Mouse (Mus musculus) ES-Bruce4 (cell line): ENCODE data around the gene Tpra1.

Source experiments
- CTCF ChIP-seq: IDR thresholded peaks from one replicate; pipeline ENCODE4 v1.8.1; 2011; ENCODE audit warnings: low read depth, low read length
- POLR2A ChIP-seq: IDR thresholded peaks from one replicate; pipeline ENCODE4 v1.8.1; 2011; ENCODE audit warnings: low read length; ENCODE audit not compliant: insufficient read depth

DNA sequence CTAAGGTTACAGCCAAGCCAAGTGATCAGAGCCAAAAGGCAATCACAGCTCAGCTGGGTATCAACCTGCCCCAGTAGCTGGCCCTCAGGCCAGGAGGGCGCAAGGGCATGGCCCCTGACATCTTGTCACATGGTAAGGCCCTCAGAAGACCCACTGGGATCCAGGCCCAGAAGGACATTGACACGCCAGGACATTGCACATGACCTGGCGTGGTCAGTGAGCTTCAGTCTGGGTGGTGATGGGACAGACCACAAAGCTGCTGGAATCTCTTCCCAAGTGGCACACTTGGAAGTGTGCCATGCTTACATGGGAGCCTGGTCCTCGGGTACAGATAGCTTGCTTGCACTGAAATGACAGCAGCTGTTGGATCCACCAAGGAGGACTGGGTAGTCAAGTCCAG is 11.0 kb downstream of the Tpra1 start:
- TF ChIP-seq CTCF: no peak
- TF ChIP-seq POLR2A: no peak
